Comparison of ENCODE assay signal across 8 mouse cellular contexts in genomic region chr3:54693056-54693415, GRCm38 (mm10). TPM values are rescaled to one million over a fixed set of nuclear protein-coding genes. Genes with fewer than 3 reads are reported as not detected.
DNase-seq lines count a peak whose midpoint lies in the region; ATAC-seq and TF ChIP-seq lines count a peak whose summit lies in the region.

No protein-coding gene starts in this region.

- no peak for ATAC-seq in hindbrain, embryonic 16.5 days
- ATAC-seq in midbrain, embryonic 15.5 days (replicated peaks) = no peak

- H3K9me3 ChIP-seq in hindbrain, embryonic 16.5 days (ENCODE audit: control insufficient read depth, low read length) = no peaks in the 10 kb centered on the region
- H3K9me3 ChIP-seq in midbrain, embryonic 15.5 days = no peaks in the 10 kb centered on the region

- TF ChIP-seq CTCF in kidney, adult 2 months (conservative IDR thresholded peaks at IDR 0.05; ENCODE audit: insufficient read depth, insufficient read length, low read depth, low read length) = no peak
- no peak for TF ChIP-seq CTCF in bone marrow, adult 2 months (IDR thresholded peaks at IDR 0.05; ENCODE audit: control insufficient read depth, insufficient read depth, low read length)

- no peaks in the 10 kb centered on the region for H3K27me3 ChIP-seq in kidney, adult 2 months (replicated peaks; ENCODE audit: control insufficient read depth, insufficient read depth, low read length)
- no peaks in the 10 kb centered on the region for H3K27me3 ChIP-seq in hindbrain, embryonic 16.5 days (replicated peaks; ENCODE audit: control insufficient read depth, insufficient read depth, low read length)
- H3K27me3 ChIP-seq in midbrain, embryonic 15.5 days (replicated peaks) = no peaks in the 10 kb centered on the region

- under 1% methylated on average over 8 of the region's 8 CpGs for WGBS in kidney, adult 2 months
- WGBS in bone marrow, adult 2 months = under 1% methylated on average over 8 of the region's 8 CpGs
- WGBS in hindbrain, embryonic 16.5 days = under 1% methylated on average over 8 of the region's 8 CpGs
- 0% methylated on average over 8 of the region's 8 CpGs for WGBS in midbrain, embryonic 15.5 days

- H3K4me1 ChIP-seq in kidney, adult 2 months (ENCODE audit: control insufficient read depth, insufficient read depth, low read length) = no peaks in the 10 kb centered on the region; the same call in 1 of the 2 replicates
- H3K4me1 ChIP-seq in bone marrow, adult 2 months (ENCODE audit: control insufficient read depth, insufficient read depth, low read length) = no peaks in the 10 kb centered on the region
- peaks cover 3% of the 10 kb centered on the region for H3K4me1 ChIP-seq in hindbrain, embryonic 16.5 days (ENCODE audit: control insufficient read depth, insufficient read depth, low read depth, low read length)
- peaks cover 7% of the 10 kb centered on the region for H3K4me1 ChIP-seq in midbrain, embryonic 15.5 days

- H3K4me2 ChIP-seq in hindbrain, embryonic 16.5 days (ENCODE audit: low read length) = peak overlapping the region; percentile 72
- peak overlapping the region; percentile 86 for H3K4me2 ChIP-seq in midbrain, embryonic 15.5 days

- no peak for DNase-seq in kidney, adult 2 months
- DNase-seq in kidney, postnatal 14 days = no peak
- no peak for DNase-seq in left cerebral cortex, adult 11 months (ENCODE audit: low spot score)
- no peak for DNase-seq in thymus, postnatal 14 days
- DNase-seq in adrenal gland, adult 18-20 months (ENCODE audit: low spot score in 2 of 2) = no peak

- H3K27ac ChIP-seq in kidney, adult 2 months (ENCODE audit: insufficient read depth, low read depth, low read length) = peak overlapping the region; percentile 57
- peak overlapping the region; percentile 84 for H3K27ac ChIP-seq in bone marrow, adult 2 months (ENCODE audit: control insufficient read depth, insufficient read depth, low read depth, low read length, poor library complexity)
- peak overlapping the region; percentile 80 for H3K27ac ChIP-seq in hindbrain, embryonic 16.5 days (ENCODE audit: low read depth, low read length)
- peak overlapping the region; percentile 80 for H3K27ac ChIP-seq in midbrain, embryonic 15.5 days

- peak overlapping the region; percentile 76 for H3K9ac ChIP-seq in hindbrain, embryonic 16.5 days (ENCODE audit: low read depth, low read length)
- H3K9ac ChIP-seq in midbrain, embryonic 15.5 days = peak overlapping the region; percentile 60

- H3K36me3 ChIP-seq in kidney, adult 2 months (ENCODE audit: control insufficient read depth, insufficient read depth, low read length) = no peaks in the 10 kb centered on the region
- H3K36me3 ChIP-seq in hindbrain, embryonic 16.5 days (ENCODE audit: control insufficient read depth, insufficient read depth, low read length) = peaks cover 2% of the 10 kb centered on the region; the same call in 1 of the 2 replicates
- peaks cover 7% of the 10 kb centered on the region; the same call in 1 of the 2 replicates for H3K36me3 ChIP-seq in midbrain, embryonic 15.5 days (replicated peaks)

- TF ChIP-seq POLR2A in kidney, adult 2 months (IDR thresholded peaks at IDR 0.05; ENCODE audit: low read depth, low read length) = no peak
- TF ChIP-seq POLR2A in bone marrow, adult 2 months (IDR thresholded peaks at IDR 0.05; ENCODE audit: borderline replicate concordance, control insufficient read depth, low read depth, low read length) = no peak

- peak overlapping the region; percentile 69 for H3K4me3 ChIP-seq in kidney, adult 2 months (ENCODE audit: insufficient read depth, low read depth, low read length)
- peak overlapping the region; percentile 98 for H3K4me3 ChIP-seq in bone marrow, adult 2 months (replicated peaks; ENCODE audit: control insufficient read depth, low read depth, low read length)
- H3K4me3 ChIP-seq in hindbrain, embryonic 16.5 days (ENCODE audit: low read length) = peak overlapping the region; percentile 68
- H3K4me3 ChIP-seq in midbrain, embryonic 15.5 days = peak overlapping the region; percentile 79

RNA-seq across cellular contexts. Expression of gene Supt20, which starts 0.4 kb away (rescaled TPM):
- 32.7 and 36.2 TPM in 2 replicates for polyA plus RNA-seq in kidney, adult 2 months (2012; rRNA removed)
- polyA plus RNA-seq in bone marrow, adult 2 months (2011; ENCODE audit: insufficient read depth, insufficient read length, low replicate concordance, missing spikeins) = 29.8 and 60.4 TPM in 2 replicates
- 70.6 and 87.8 TPM in 2 replicates for polyA plus RNA-seq in hindbrain, embryonic 16.5 days (2015; fragmentation: Nextera tagmentation; extraction: Ambion mirVana)
- polyA plus RNA-seq in midbrain, embryonic 15.5 days (2015; fragmentation: Nextera tagmentation; extraction: Ambion mirVana) = 79.1 and 90.1 TPM in 2 replicates
- 10 to 100 TPM; 35.6 to 37.4 TPM for total RNA-seq in adrenal gland, adult 18-20 months (2021)

RNA-seq across cellular contexts. Expression of gene Gm21958, which starts 21.1 kb away (rescaled TPM):
- polyA plus RNA-seq in kidney, adult 2 months (2012; rRNA removed) = not detected in 2 replicates
- not detected in 2 replicates for polyA plus RNA-seq in bone marrow, adult 2 months (2011; ENCODE audit: insufficient read depth, insufficient read length, low replicate concordance, missing spikeins)
- 0.43 TPM in 1 of 2 replicates, not detected in the other for polyA plus RNA-seq in hindbrain, embryonic 16.5 days (2015; fragmentation: Nextera tagmentation; extraction: Ambion mirVana)
- polyA plus RNA-seq in midbrain, embryonic 15.5 days (2015; fragmentation: Nextera tagmentation; extraction: Ambion mirVana) = not detected in 2 replicates
- total RNA-seq in adrenal gland, adult 18-20 months (2021) = not detected

RNA-seq across cellular contexts. Expression of gene Exosc8, which starts 42.2 kb away (rescaled TPM):
- polyA plus RNA-seq in kidney, adult 2 months (2012; rRNA removed) = 10.2 and 16.7 TPM in 2 replicates
- polyA plus RNA-seq in bone marrow, adult 2 months (2011; ENCODE audit: insufficient read depth, insufficient read length, low replicate concordance, missing spikeins) = 51.2 and 112 TPM in 2 replicates
- polyA plus RNA-seq in hindbrain, embryonic 16.5 days (2015; fragmentation: Nextera tagmentation; extraction: Ambion mirVana) = 69.9 and 71.6 TPM in 2 replicates
- polyA plus RNA-seq in midbrain, embryonic 15.5 days (2015; fragmentation: Nextera tagmentation; extraction: Ambion mirVana) = 74.2 and 81.5 TPM in 2 replicates
- total RNA-seq in adrenal gland, adult 18-20 months (2021) = 10 to 100 TPM; 25.7 to 34.4 TPM

RNA-seq across cellular contexts. Expression of gene Alg5, which starts 42.3 kb away (rescaled TPM):
- polyA plus RNA-seq in kidney, adult 2 months (2012; rRNA removed) = 20.1 and 22.2 TPM in 2 replicates
- polyA plus RNA-seq in bone marrow, adult 2 months (2011; ENCODE audit: insufficient read depth, insufficient read length, low replicate concordance, missing spikeins) = 8.0 and 16.3 TPM in 2 replicates
- 46.2 and 47.9 TPM in 2 replicates for polyA plus RNA-seq in hindbrain, embryonic 16.5 days (2015; fragmentation: Nextera tagmentation; extraction: Ambion mirVana)
- polyA plus RNA-seq in midbrain, embryonic 15.5 days (2015; fragmentation: Nextera tagmentation; extraction: Ambion mirVana) = 41.4 and 47.0 TPM in 2 replicates
- total RNA-seq in adrenal gland, adult 18-20 months (2021) = 10 to 100 TPM; 33.6 to 43.3 TPM
